Mouse (Mus musculus): ENCODE results near the gene Cap2. TPM values are rescaled to one million over a fixed set of nuclear protein-coding genes. Genes with fewer than 3 reads are reported as not detected.

Cap2 gene
- polyA plus RNA-seq, 1 experiment from 2014 or later: 6.6 TPM

- no peak overlapping the region for H3K4me3 ChIP-seq (ENCODE audit: low read depth, low read length)
- no peak for DNase-seq (ENCODE audit: low spot score)
- H3K27ac ChIP-seq (replicated peaks): no peak overlapping the region
- 32% methylated on average over 10 of the region's 10 CpGs for WGBS
- H3K36me3 ChIP-seq (ENCODE audit: control insufficient read depth, insufficient read depth, low read length): no peaks in the 10 kb centered on the region
- TF ChIP-seq CTCF (IDR thresholded peaks at IDR 0.05; ENCODE audit: low read depth) (no peak), EP300 (optimal IDR thresholded peaks at IDR 0.05) (no peak)
- no peaks in the 10 kb centered on the region for H3K4me1 ChIP-seq (replicated peaks; ENCODE audit: control insufficient read depth, insufficient read depth)
- no peak for ATAC-seq (ENCODE audit: low FRiP score, low TSS enrichment)
- no peak overlapping the region for H3K9ac ChIP-seq (ENCODE audit: low read length)
- no peaks in the 10 kb centered on the region for H3K9me3 ChIP-seq (ENCODE audit: control insufficient read depth, low read length)
- no peak overlapping the region for H3K4me2 ChIP-seq (replicated peaks; ENCODE audit: low read depth)
- no peaks in the 10 kb centered on the region for H3K27me3 ChIP-seq (ENCODE audit: control insufficient read depth, insufficient read depth, low read length)
Observed at GRCm38 (mm10) chr13:46533342-46534129, 31.9 kb downstream of the Cap2 start.

DNA sequence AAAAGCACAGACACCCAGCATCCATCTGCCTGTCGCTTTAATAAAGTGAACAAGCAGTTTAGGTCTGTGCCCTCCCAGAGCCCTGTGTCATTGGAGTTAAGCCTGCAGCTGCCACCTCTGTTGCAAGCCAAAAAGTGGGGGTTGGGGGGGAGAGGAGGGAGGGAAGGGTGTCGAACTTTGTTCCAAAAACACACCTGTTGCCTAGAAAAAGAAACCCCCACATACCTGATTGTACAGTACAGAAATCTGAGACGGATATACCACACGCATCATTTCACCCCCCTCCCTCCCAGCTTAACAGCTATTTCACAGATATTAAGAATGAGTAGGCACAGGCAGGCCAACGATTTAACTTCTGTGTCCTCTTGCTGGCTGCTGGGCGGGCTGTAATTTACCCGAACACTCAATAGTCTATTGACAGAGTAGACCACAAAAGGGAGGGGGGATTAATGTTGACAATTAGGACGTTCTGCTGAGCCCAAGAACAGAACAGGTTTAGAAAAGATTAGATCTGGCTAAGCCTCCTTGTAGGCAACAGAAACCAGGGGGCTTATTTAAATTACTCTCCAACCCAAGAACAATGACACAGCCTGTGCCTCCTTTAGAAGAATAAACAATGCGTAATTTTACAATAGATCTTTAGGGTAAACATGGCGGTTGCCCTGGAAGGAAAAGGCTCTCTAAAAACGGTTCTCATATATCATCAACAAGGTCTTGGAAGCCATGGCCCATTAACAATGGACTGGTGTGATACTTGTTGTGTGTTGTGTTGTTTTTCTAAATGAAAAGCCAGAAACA, 32.7 kb downstream of the Cap2 start:
- no peak for TF ChIP-seq CTCF (IDR thresholded peaks at IDR 0.05; ENCODE audit: low read depth)
- Histone ChIP-seq H3K4me3 (ENCODE audit: low read depth, low read length) (no peak overlapping the region), H3K27ac (replicated peaks) (no peak overlapping the region), H3K9ac (ENCODE audit: low read length) (no peak overlapping the region), H3K9me3 (ENCODE audit: control insufficient read depth, low read length) (no peaks in the 10 kb centered on the region), H3K4me2 (replicated peaks; ENCODE audit: low read depth) (no peak overlapping the region), H3K36me3 (ENCODE audit: control insufficient read depth, insufficient read depth, low read length) (no peaks in the 10 kb centered on the region), H3K27me3 (ENCODE audit: control insufficient read depth, insufficient read depth, low read length) (no peaks in the 10 kb centered on the region), H3K4me1 (replicated peaks; ENCODE audit: control insufficient read depth, insufficient read depth) (no peaks in the 10 kb centered on the region)
- no peak for DNase-seq (ENCODE audit: low spot score)
- WGBS: 26% methylated on average over 11 of the region's 11 CpGs
- ATAC-seq (ENCODE audit: low FRiP score, low TSS enrichment): no peak

DNA sequence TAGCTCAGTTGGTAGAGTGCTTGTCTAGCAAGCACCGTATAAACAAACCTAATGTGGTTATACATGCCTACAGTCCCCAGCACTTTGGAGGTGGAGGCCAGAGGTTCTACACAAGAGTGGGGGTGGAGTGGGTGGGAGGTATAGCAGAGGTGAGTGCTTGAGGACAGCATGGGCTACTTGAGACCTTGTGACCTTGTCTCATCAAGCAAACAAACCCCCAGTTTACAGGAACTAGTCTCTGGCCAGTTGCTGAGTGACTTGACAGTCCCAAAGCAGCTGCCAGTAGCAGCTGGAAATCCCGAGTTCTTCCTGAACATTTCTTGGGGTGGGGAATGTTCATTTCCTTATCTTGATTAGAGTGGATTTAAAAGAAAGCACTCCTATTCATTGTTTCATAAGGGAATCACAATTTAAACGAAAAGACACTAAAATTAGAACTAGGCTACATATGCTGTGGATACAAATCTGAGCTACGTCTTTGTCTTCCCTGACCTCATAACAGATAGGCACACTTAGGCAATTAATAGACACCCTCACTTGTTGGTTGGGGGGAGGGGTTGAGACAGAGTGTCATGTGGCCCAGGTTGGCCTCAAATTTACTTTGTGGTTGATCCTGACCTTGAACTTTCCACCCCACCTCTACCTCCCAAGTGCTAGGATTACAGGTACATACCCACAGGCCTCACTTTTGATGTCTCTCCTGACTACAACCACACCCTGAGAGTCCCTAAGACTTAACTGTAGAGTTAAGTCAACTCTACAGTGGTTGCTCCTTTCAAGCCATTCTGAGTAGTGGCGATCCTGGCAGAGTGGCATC, 33.5 kb downstream of the Cap2 start:
- no peak for ATAC-seq (ENCODE audit: low FRiP score, low TSS enrichment)
- Histone ChIP-seq H3K9ac (ENCODE audit: low read length) (no peak overlapping the region), H3K27ac (replicated peaks) (no peak overlapping the region), H3K4me1 (replicated peaks; ENCODE audit: control insufficient read depth, insufficient read depth) (no peaks in the 10 kb centered on the region), H3K4me3 (ENCODE audit: low read depth, low read length) (no peak overlapping the region), H3K9me3 (ENCODE audit: control insufficient read depth, low read length) (no peaks in the 10 kb centered on the region), H3K4me2 (replicated peaks; ENCODE audit: low read depth) (no peak overlapping the region), H3K27me3 (ENCODE audit: control insufficient read depth, insufficient read depth, low read length) (no peaks in the 10 kb centered on the region), H3K36me3 (ENCODE audit: control insufficient read depth, insufficient read depth, low read length) (no peaks in the 10 kb centered on the region)
- no peak for DNase-seq (ENCODE audit: low spot score)
- 62% methylated on average over 5 of the region's 5 CpGs for WGBS
- TF ChIP-seq CTCF (IDR thresholded peaks at IDR 0.05; ENCODE audit: low read depth) (no peak), EP300 (optimal IDR thresholded peaks at IDR 0.05) (no peak)

GRCm38 (mm10) chr13:46539284-46539683, 37.6 kb downstream of the Cap2 start:
- H3K9me3 ChIP-seq (ENCODE audit: control insufficient read depth, low read length): no peaks in the 10 kb centered on the region
- TF ChIP-seq EP300 (optimal IDR thresholded peaks at IDR 0.05): no peak
- no peak for TF ChIP-seq CTCF (IDR thresholded peaks at IDR 0.05; ENCODE audit: low read depth)
- H3K36me3 ChIP-seq (ENCODE audit: control insufficient read depth, insufficient read depth, low read length): no peaks in the 10 kb centered on the region
- no peak overlapping the region for H3K9ac ChIP-seq (ENCODE audit: low read length)
- H3K27me3 ChIP-seq (ENCODE audit: control insufficient read depth, insufficient read depth, low read length): no peaks in the 10 kb centered on the region
- no peak overlapping the region for H3K27ac ChIP-seq (replicated peaks)
- WGBS: 89% methylated on average over 7 of the region's 7 CpGs
- H3K4me2 ChIP-seq (replicated peaks; ENCODE audit: low read depth): no peak overlapping the region
- ATAC-seq (ENCODE audit: low FRiP score, low TSS enrichment): no peak
- no peak overlapping the region for H3K4me3 ChIP-seq (ENCODE audit: low read depth, low read length)
- DNase-seq (ENCODE audit: low spot score): no peak
- no peaks in the 10 kb centered on the region for H3K4me1 ChIP-seq (replicated peaks; ENCODE audit: control insufficient read depth, insufficient read depth)

DNA sequence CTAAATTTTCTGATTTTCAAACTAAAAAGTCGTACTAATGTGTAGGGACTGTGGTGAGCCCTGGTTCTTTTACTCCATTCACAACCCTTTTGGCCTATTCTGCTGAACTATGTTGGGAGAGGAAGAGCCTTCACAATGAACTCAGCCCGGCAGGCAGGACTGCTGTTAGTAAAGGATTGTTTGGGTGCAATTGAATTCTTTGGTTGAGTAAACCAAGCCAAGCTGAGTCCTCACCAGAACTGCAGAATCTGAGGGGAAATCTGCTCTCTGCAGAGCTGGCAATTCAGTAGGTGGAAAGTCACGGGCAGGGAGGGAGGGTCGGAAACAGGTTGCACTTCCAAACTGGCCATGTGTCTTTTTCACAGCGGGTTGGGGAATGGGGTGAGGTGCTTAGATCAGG, 39.3 kb downstream of the Cap2 start:
- Histone ChIP-seq H3K9ac (ENCODE audit: low read length) (no peak overlapping the region), H3K4me3 (ENCODE audit: low read depth, low read length) (no peak overlapping the region), H3K4me2 (replicated peaks; ENCODE audit: low read depth) (no peak overlapping the region), H3K27ac (replicated peaks) (no peak overlapping the region), H3K27me3 (ENCODE audit: control insufficient read depth, insufficient read depth, low read length) (no peaks in the 10 kb centered on the region), H3K4me1 (replicated peaks; ENCODE audit: control insufficient read depth, insufficient read depth) (no peaks in the 10 kb centered on the region), H3K36me3 (ENCODE audit: control insufficient read depth, insufficient read depth, low read length) (no peaks in the 10 kb centered on the region), H3K9me3 (ENCODE audit: control insufficient read depth, low read length) (no peaks in the 10 kb centered on the region)
- ATAC-seq (ENCODE audit: low FRiP score, low TSS enrichment): no peak
- TF ChIP-seq EP300 (optimal IDR thresholded peaks at IDR 0.05): no peak
- TF ChIP-seq CTCF (IDR thresholded peaks at IDR 0.05; ENCODE audit: low read depth): no peak
- 78% methylated on average over 5 of the region's 5 CpGs for WGBS
- no peak for DNase-seq (ENCODE audit: low spot score)
